Mouse (Mus musculus) yolk sac, embryonic 10.5 days (tissue): ENCODE measurements around the gene Chrne.

ENCODE experiments used
- DNase-seq: peaks from one replicate; pipeline ENCODE4 v3.0.0-alpha.2; 2017; ENCODE audit warnings: low spot score

Chrne gene

GRCm38 (mm10) chr11:70619101-70619500 lies at the start of gene Chrne:
Gene Chrne, minus strand, starts transcription at chr11:70619216.
- DNase-seq: no peak

- DNase-seq: no peak
Measured at GRCm38 (mm10) chr11:70668335-70668770, 49.3 kb upstream of the Chrne start.

GRCm38 (mm10) chr11:70667271-70668150 lies 48.5 kb upstream of the Chrne start:
- DNase-seq: no peak

GRCm38 (mm10) chr11:70666687-70667086 lies 47.7 kb upstream of the Chrne start:
- DNase-seq: no peak

GRCm38 (mm10) chr11:70664741-70665140 lies 45.7 kb upstream of the Chrne start:
- DNase-seq: no peak

GRCm38 (mm10) chr11:70663957-70664356 lies 44.9 kb upstream of the Chrne start:
- DNase-seq: no peak

- no peak for DNase-seq
Measured at GRCm38 (mm10) chr11:70663101-70663500, 44.1 kb upstream of the Chrne start.

GRCm38 (mm10) chr11:70660571-70660970 lies 41.6 kb upstream of the Chrne start:
- DNase-seq: no peak

GRCm38 (mm10) chr11:70658942-70659341 lies 39.9 kb upstream of the Chrne start:
- no peak for DNase-seq

- DNase-seq: no peak
Measured at GRCm38 (mm10) chr11:70658521-70658920, 39.5 kb upstream of the Chrne start.

GRCm38 (mm10) chr11:70657991-70658390 lies 39.0 kb upstream of the Chrne start:
- no peak for DNase-seq

GRCm38 (mm10) chr11:70657573-70657972 lies 38.6 kb upstream of the Chrne start:
- no peak for DNase-seq

GRCm38 (mm10) chr11:70656964-70657363 lies 37.9 kb upstream of the Chrne start, which contains the start of gene Eno3:
Gene Eno3, plus strand, starts transcription at chr11:70657202.
- DNase-seq: no peak

GRCm38 (mm10) chr11:70656456-70656927 lies 37.5 kb upstream of the Chrne start:
- DNase-seq: peak; percentile 47

GRCm38 (mm10) chr11:70655571-70656455 lies 36.8 kb upstream of the Chrne start:
- peak; percentile 83 for DNase-seq

- DNase-seq: peak; percentile 91
Measured at GRCm38 (mm10) chr11:70654923-70655570, 36.0 kb upstream of the Chrne start.

GRCm38 (mm10) chr11:70654198-70654922 lies 35.3 kb upstream of the Chrne start, which contains the start of gene Pfn1:
Gene Pfn1, minus strand, starts transcription at chr11:70654644.
- peak; percentile 93 for DNase-seq

GRCm38 (mm10) chr11:70653345-70654197 lies 34.6 kb upstream of the Chrne start:
- DNase-seq: peak; percentile 87

- no peak for DNase-seq
Measured at GRCm38 (mm10) chr11:70652884-70653344, 33.9 kb upstream of the Chrne start.
